Mouse (Mus musculus) CH12.LX (cell line): ENCODE results near the gene Sepsecs. TPM values are rescaled to one million over a fixed set of nuclear protein-coding genes. Genes with fewer than 3 reads are reported as not detected.
A peak's percentile ranks its signal among the peaks of the same experiment; 100 is the strongest.

ENCODE experiments used
- DNase-seq: peaks from one replicate; pipeline ENCODE4 v3.0.0-alpha.2; 2013; ENCODE audit errors: extremely low read depth
- H3K27ac ChIP-seq: 2 replicates; pipeline ENCODE4 v1.5.1; 2012; ENCODE audit warnings: low read depth, mild to moderate bottlenecking, control low read depth, moderate library complexity; ENCODE audit not compliant: insufficient read depth
- H3K27me3 ChIP-seq: replicated peaks from 2 replicates; pipeline ENCODE3; 2012; ENCODE audit warnings: inconsistent platforms
- H3K36me3 ChIP-seq, 2 experiments: replicated peaks in 1 of 2; 2 replicates each; pipeline versions ENCODE3 to v1.6.1; 2012; ENCODE audit warnings: inconsistent platforms in 1 of 2, low read length in 1 of 2, mild to moderate bottlenecking in 1 of 2, mixed read lengths in 1 of 2, moderate library complexity in 1 of 2; ENCODE audit not compliant: control insufficient read depth in 1 of 2, insufficient read depth in 1 of 2
- H3K4me1 ChIP-seq, 2 experiments: 2 replicates each; pipeline ENCODE4 v1.6.1; 2012; ENCODE audit warnings: inconsistent platforms in 1 of 2, moderate library complexity in 1 of 2; ENCODE audit not compliant: insufficient read depth in 2 of 2, control insufficient read depth in 1 of 2
- H3K4me2 ChIP-seq: 2 replicates; pipeline ENCODE4 v1.6.1; 2012; ENCODE audit warnings: low read depth, mild to moderate bottlenecking, control low read depth; ENCODE audit not compliant: poor library complexity, insufficient read depth, severe bottlenecking
- H3K4me3 ChIP-seq, 3 experiments: fragments of 150-350 bp in 1 of 3; sonication (generic) in 1 of 3; replicated peaks in 1 of 3; 2 replicates each; pipeline versions ENCODE3 to v1.5.1; 2011 to 2012; ENCODE audit warnings: low read depth in 2 of 3, low read length in 2 of 3, mild to moderate bottlenecking in 2 of 3, moderate library complexity in 2 of 3, control low read depth in 1 of 3, improper control_type of control experiment in 1 of 3, inconsistent platforms in 1 of 3, mixed read lengths in 1 of 3; ENCODE audit not compliant: poor library complexity in 1 of 3
- H3K79me2 ChIP-seq: replicated peaks from 2 replicates; pipeline ENCODE4 v1.6.1; 2012; ENCODE audit warnings: mild to moderate bottlenecking, moderate library complexity; ENCODE audit not compliant: control insufficient read depth, poor library complexity, insufficient read depth, severe bottlenecking; ENCODE audit errors: extremely low read depth
- H3K9ac ChIP-seq: 2 replicates; pipeline ENCODE4 v1.6.1; 2012; ENCODE audit warnings: low read depth, mild to moderate bottlenecking, control low read depth, moderate library complexity; ENCODE audit not compliant: insufficient read depth
- H3K9me3 ChIP-seq: replicated peaks from 2 replicates; pipeline ENCODE3; 2012; ENCODE audit warnings: low read length, inconsistent platforms, mixed read lengths
- BHLHE40 ChIP-seq: IDR thresholded peaks from 2 replicates; pipeline ENCODE4 v1.6.1; 2011; ENCODE audit warnings: mild to moderate bottlenecking, low read depth, low read length, improper control_type of control experiment
- CHD2 ChIP-seq: IDR thresholded peaks from 2 replicates; pipeline ENCODE4 v1.6.1; 2011; ENCODE audit warnings: low read length, improper control_type of control experiment
- E2F4 ChIP-seq: IDR thresholded peaks from 2 replicates; pipeline ENCODE4 v1.6.1; 2011; ENCODE audit warnings: low read depth, low read length, improper control_type of control experiment; ENCODE audit not compliant: insufficient replicate concordance
- ELF1 ChIP-seq: IDR thresholded peaks from 2 replicates; pipeline ENCODE4 v1.6.1; 2014; ENCODE audit warnings: low read depth, mild to moderate bottlenecking, inconsistent platforms, low read length, improper control_type of control experiment
- EP300 ChIP-seq: IDR thresholded peaks from 2 replicates; pipeline ENCODE4 v1.6.1; 2011; ENCODE audit warnings: low read length, improper control_type of control experiment
- ETS1 ChIP-seq: conservative IDR thresholded peaks from 2 replicates; pipeline ENCODE4 v1.6.1; 2012; ENCODE audit warnings: low read depth, mild to moderate bottlenecking, inconsistent platforms, low read length, improper control_type of control experiment, moderate library complexity
- GABPA ChIP-seq: IDR thresholded peaks from 2 replicates; pipeline ENCODE4 v1.6.1; 2012; ENCODE audit warnings: low read depth, low read length, improper control_type of control experiment, inconsistent platforms; ENCODE audit not compliant: insufficient replicate concordance
- JUN ChIP-seq: IDR thresholded peaks from 2 replicates; pipeline ENCODE4 v1.6.1; 2011; ENCODE audit warnings: low read depth, mild to moderate bottlenecking, low read length, improper control_type of control experiment, moderate library complexity; ENCODE audit not compliant: insufficient read depth
- JUND ChIP-seq: conservative IDR thresholded peaks from 2 replicates; pipeline ENCODE4 v1.6.1; 2011; ENCODE audit warnings: low read depth, low read length, improper control_type of control experiment
- KAT2A ChIP-seq: IDR thresholded peaks from 2 replicates; pipeline ENCODE4 v1.6.1; 2012; ENCODE audit warnings: low read length, improper control_type of control experiment, inconsistent platforms; ENCODE audit not compliant: insufficient replicate concordance
- MAFK ChIP-seq: IDR thresholded peaks from 2 replicates; pipeline ENCODE4 v1.6.1; 2011; ENCODE audit warnings: low read length, improper control_type of control experiment; ENCODE audit not compliant: insufficient replicate concordance
- MAZ ChIP-seq: IDR thresholded peaks from 2 replicates; pipeline ENCODE4 v1.6.1; 2012; ENCODE audit warnings: low read depth, mild to moderate bottlenecking, inconsistent platforms, low read length, improper control_type of control experiment, moderate library complexity
- MEF2A ChIP-seq: IDR thresholded peaks from 2 replicates; pipeline ENCODE4 v1.6.1; 2014; ENCODE audit warnings: low read depth, mild to moderate bottlenecking, inconsistent platforms, low read length, improper control_type of control experiment, borderline replicate concordance
- NRF1 ChIP-seq: IDR thresholded peaks from 2 replicates; pipeline ENCODE4 v1.6.1; 2014; ENCODE audit warnings: low read depth, mild to moderate bottlenecking, inconsistent platforms, low read length, improper control_type of control experiment, moderate library complexity
- RAD21 ChIP-seq: IDR thresholded peaks from 2 replicates; pipeline ENCODE4 v1.6.1; 2011; ENCODE audit warnings: low read depth, mild to moderate bottlenecking, low read length, improper control_type of control experiment, moderate library complexity
- RCOR1 ChIP-seq: conservative IDR thresholded peaks from 2 replicates; pipeline ENCODE4 v1.6.1; 2012; ENCODE audit warnings: low read depth, mild to moderate bottlenecking, inconsistent platforms, low read length, improper control_type of control experiment
- SMC3 ChIP-seq: IDR thresholded peaks from 2 replicates; pipeline ENCODE4 v1.6.1; 2011; ENCODE audit warnings: low read depth, low read length, improper control_type of control experiment
- TBP ChIP-seq: conservative IDR thresholded peaks from 2 replicates; pipeline ENCODE4 v1.6.1; 2011; ENCODE audit warnings: low read depth, low read length, improper control_type of control experiment
- USF1 ChIP-seq: IDR thresholded peaks from 2 replicates; pipeline ENCODE4 v1.6.1; 2014; ENCODE audit warnings: low read depth, mild to moderate bottlenecking, inconsistent platforms, low read length, improper control_type of control experiment
- USF2 ChIP-seq: conservative IDR thresholded peaks from 2 replicates; pipeline ENCODE4 v1.6.1; 2011; ENCODE audit warnings: low read depth, low read length, improper control_type of control experiment
- ZC3H11A ChIP-seq: IDR thresholded peaks from 2 replicates; pipeline ENCODE4 v1.6.1; 2012; ENCODE audit warnings: low read depth, mild to moderate bottlenecking, inconsistent platforms, low read length, improper control_type of control experiment
- ZKSCAN1 ChIP-seq: IDR thresholded peaks from 2 replicates; pipeline ENCODE4 v1.6.1; 2012; ENCODE audit warnings: low read depth, inconsistent platforms, low read length, improper control_type of control experiment, borderline replicate concordance
- ZNF384 ChIP-seq: IDR thresholded peaks from 2 replicates; pipeline ENCODE4 v1.6.1; 2012; ENCODE audit warnings: low read depth, low read length, improper control_type of control experiment, inconsistent platforms
- dilution Hi-C: fragments of 300-500 bp; cut with MboI; formaldehyde crosslinking; loops from 2 replicates; pipeline ENCODE4 v1.14.3; 2020; ENCODE audit warnings: low sequenced_read_pairs; ENCODE audit not compliant: extremely low pct_unique_long_range_greater_than_20kb, extremely low pct_ligation_motif_present
- in situ Hi-C: fragments of 300-500 bp; cut with MboI; formaldehyde crosslinking; loops from 3 replicates; pipeline ENCODE4 v1.14.3; 2019; ENCODE audit warnings: low sequenced_read_pairs, low pct_ligation_motif_present, low pct_unique_long_range_greater_than_20kb, mixed read lengths
- polyA plus RNA-seq: library from polyadenylated mRNA; unstranded; fragments of >175 nt; gene quantifications from 2 replicates; pipeline ENCODE4 v1.2.1, GENCODE M21; 2012; ENCODE audit warnings: low read depth; ENCODE audit not compliant: insufficient read length
- total RNA-seq, 2 experiments: library from RNA; depleted of rRNA; stranded (reverse); fragments of 300-350 nt in 1 of 2; fragments of >200 nt in 1 of 2; gene quantifications; 2 replicates each; pipeline ENCODE4 v1.2.3; 2012 to 2014

Gene Sepsecs
- total and polyA plus RNA-seq, 3 experiments = 9.1 to 10.8 (median 9.3) TPM

DNA sequence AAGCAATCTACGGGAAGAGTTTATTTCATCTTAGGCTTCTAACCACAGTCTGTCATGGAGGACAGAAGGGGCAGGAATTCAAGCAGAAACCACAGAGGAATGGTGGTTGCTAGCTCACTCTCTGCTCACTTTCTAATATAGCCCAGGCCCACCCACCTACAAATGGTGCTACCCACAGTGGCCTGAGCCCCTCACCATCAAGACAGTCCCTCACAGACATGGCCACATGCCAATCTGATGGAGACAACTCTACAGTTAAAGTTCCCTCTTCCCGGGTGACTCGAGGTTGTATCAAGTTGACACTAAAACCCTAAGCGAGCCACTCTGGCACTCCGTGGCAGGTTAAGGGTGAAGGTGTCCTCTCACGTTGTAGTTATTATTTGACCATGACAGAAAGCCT, 32.6 kb downstream of the Sepsecs start:
- no peak for DNase-seq
- Histone ChIP-seq H3K4me1 (peaks cover 3 to 20% of the 10 kb centered on the region in 2 experiments), H3K9me3 (no peaks in the 10 kb centered on the region), H3K27ac (no peak overlapping the region), H3K27me3 (no peaks in the 10 kb centered on the region), H3K9ac (no peak overlapping the region), H3K4me2 (no peak overlapping the region), H3K79me2 (no peaks in the 10 kb centered on the region), H3K4me3 (no peak overlapping the region), H3K36me3 (peaks cover 4 to 31% of the 10 kb centered on the region in 2 experiments)
- TF ChIP-seq ZNF384 = no peak
- no peak for TF ChIP-seq EP300
- TF ChIP-seq ELF1 = no peak
- in situ Hi-C loops = no loop called here
- dilution Hi-C loops = no loop called here

DNA sequence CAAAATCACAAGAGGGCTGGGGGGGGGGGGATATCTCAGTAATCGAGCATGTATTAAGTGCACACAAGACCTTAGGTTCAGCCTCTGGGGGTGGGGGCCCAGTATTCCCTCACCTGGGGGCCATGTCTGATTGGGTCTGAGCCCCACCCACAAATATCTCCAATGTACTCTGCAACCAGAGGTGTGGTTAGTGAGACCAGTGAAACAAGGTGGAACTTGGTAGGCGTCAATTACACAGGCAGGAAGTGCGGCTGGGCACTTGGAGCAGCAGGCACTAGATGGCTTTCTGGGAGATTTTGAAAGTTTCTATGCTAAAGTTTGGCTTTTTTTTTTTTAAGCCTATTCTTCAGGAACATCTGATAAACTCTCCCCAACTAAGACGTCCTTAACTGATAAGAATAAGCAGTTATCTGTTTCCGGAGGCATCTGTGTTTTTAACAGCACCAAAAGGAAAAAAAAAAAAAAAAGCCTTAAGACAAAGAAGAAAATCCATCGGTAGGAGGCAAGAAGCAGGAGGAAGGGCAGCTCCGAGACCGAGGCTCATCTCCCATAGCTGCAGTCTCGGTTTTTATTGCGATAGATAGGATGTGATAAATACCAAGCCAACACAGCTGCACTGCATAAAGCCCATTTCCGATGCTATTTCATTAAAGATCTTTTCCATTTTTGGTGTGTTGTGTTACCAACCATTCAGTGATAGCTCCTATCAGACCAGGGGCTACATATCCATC, 33.3 kb downstream of the Sepsecs start:
- no peak overlapping the region for H3K9ac ChIP-seq
- H3K27ac ChIP-seq = no peak overlapping the region
- TF ChIP-seq USF2 (no peak), USF1 (no peak), GABPA (no peak), SMC3 (no peak), JUND (no peak), E2F4 (no peak), ZNF384 (no peak), ZKSCAN1 (no peak)
- TF ChIP-seq, all 38 proteins: peak for 0
- in situ Hi-C loops = no loop called here
- Histone ChIP-seq H3K9me3 (peaks cover 4% of the 10 kb centered on the region), H3K79me2 (no peaks in the 10 kb centered on the region), H3K4me2 (no peak overlapping the region), H3K4me3 (no peak overlapping the region), H3K4me1 (peaks cover 3 to 25% of the 10 kb centered on the region in 2 experiments), H3K27me3 (no peaks in the 10 kb centered on the region), H3K36me3 (peaks cover under 1 to 24% of the 10 kb centered on the region in 2 experiments)
- DNase-seq = no peak
- dilution Hi-C loops = no loop called here

DNA sequence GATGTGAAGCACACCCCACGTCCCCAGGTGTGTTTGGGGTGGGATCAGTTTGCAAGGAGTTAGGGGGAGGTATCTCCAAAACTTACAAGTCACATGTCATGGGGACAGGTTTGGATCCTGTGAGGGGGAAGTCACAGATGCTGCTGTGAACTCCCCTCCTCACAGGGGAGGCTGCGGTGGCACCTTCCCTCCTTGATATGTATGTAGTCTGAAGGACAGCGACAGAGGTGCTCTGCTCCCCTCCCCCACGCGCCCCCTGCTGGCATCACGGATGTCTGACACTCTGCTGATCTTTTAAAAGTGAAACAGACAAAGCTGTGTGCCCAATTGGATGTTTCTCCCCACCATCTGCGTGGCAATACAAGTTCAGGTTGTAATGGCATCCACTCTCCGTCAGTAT, 35.5 kb downstream of the Sepsecs start:
- in situ Hi-C loops (no loop called here), dilution Hi-C loops (no loop called here)
- H3K4me1 ChIP-seq = peaks cover 3 to 25% of the 10 kb centered on the region in 2 experiments
- H3K9ac ChIP-seq = no peak overlapping the region
- peak; percentile 72 for DNase-seq
- H3K9me3 ChIP-seq = peaks cover 4% of the 10 kb centered on the region
- no peaks in the 10 kb centered on the region for H3K27me3 ChIP-seq
- peak overlapping the region in 2 of 3 experiments; percentile 14 to 19 for H3K4me3 ChIP-seq
- no peak overlapping the region for H3K27ac ChIP-seq
- H3K4me2 ChIP-seq = peak overlapping the region; percentile 10; the same call in 1 of the 2 replicates
- H3K79me2 ChIP-seq = no peaks in the 10 kb centered on the region
- peaks cover 0 to 8% of the 10 kb centered on the region in 2 experiments for H3K36me3 ChIP-seq
- TF ChIP-seq USF2 (no peak), JUN (no peak), GABPA (no peak), BHLHE40 (no peak), MAZ (no peak), CHD2 (peak; percentile 67), TBP (no peak), EP300 (no peak), RAD21 (peak; percentile 43), ETS1 (no peak), ZC3H11A (no peak), MAFK (no peak), RCOR1 (no peak), USF1 (no peak), ZNF384 (no peak), JUND (no peak), KAT2A (no peak), NRF1 (no peak), MEF2A (no peak)
